Comparison of ENCODE assay signal across 10 mouse cellular contexts in the genomic region with DNA sequence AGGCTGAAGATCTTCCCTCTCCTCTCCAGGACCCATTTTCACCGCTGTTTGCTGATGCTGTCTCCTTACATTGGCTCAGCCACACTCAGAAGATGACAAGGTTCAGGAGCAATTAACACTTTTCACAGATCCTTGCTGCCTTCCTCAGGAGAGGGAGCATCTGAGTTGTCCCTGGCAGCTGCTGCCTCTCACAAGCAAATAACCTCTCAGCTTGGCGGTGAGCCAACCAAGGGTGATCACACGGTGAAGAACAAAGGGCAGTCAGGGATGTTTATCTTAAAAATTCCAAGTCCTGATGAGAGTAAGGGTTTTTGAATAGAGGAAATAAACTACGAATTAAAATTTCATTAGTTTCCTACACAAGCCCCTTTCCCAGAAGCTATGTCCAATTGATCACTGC.
DNase-seq lines count a peak whose midpoint lies in the region; ATAC-seq lines count a peak whose summit lies in the region.
"Had no signal": no experiment of that assay in that cellular context is flagged by ENCODE, and none has a peak within 500 bp of the region (broad histone marks: within the 10 kb centered on the region; RNA-seq: fewer than 3 reads in every experiment).

No protein-coding gene starts in this region.

- H3K9ac ChIP-seq in heart, embryonic 12.5 days: no peak overlapping the region
- no peak overlapping the region for H3K9ac ChIP-seq in kidney, embryonic 14.5 days (ENCODE audit: low read depth, low read length)
- H3K9ac ChIP-seq: embryonic facial prominence, embryonic 13.5 days; liver, embryonic 13.5 days had no signal

- WGBS in heart, embryonic 12.5 days: 33% methylated on average over 4 of the region's 4 CpGs
- 28% methylated on average over 4 of the region's 4 CpGs for WGBS in kidney, embryonic 14.5 days

- 0 out of 2 replicates have a peak, but pooled peaks cover 3% of the 10 kb centered on the region for H3K4me1 ChIP-seq in heart, embryonic 12.5 days (replicated peaks)
- 0 out of 2 replicates have a peak, but pooled peaks cover 4% of the 10 kb centered on the region for H3K4me1 ChIP-seq in kidney, embryonic 14.5 days (ENCODE audit: control insufficient read depth, insufficient read depth, low read length)
- H3K4me1 ChIP-seq: embryonic facial prominence, embryonic 13.5 days; liver, embryonic 13.5 days had no signal

- no peaks in the 10 kb centered on the region for H3K27me3 ChIP-seq in heart, embryonic 12.5 days (replicated peaks)
- H3K27me3 ChIP-seq in kidney, embryonic 14.5 days (ENCODE audit: control insufficient read depth, insufficient read depth, low read length): no peaks in the 10 kb centered on the region
- H3K27me3 ChIP-seq: embryonic facial prominence, embryonic 13.5 days; liver, embryonic 13.5 days had no signal

- no peak overlapping the region for H3K27ac ChIP-seq in heart, embryonic 12.5 days (ENCODE audit: poor library complexity, severe bottlenecking)
- H3K27ac ChIP-seq in kidney, embryonic 14.5 days (ENCODE audit: low read depth, low read length): no peak overlapping the region
- H3K27ac ChIP-seq: embryonic facial prominence, embryonic 13.5 days; liver, embryonic 13.5 days had no signal

- DNase-seq in heart, postnatal 10 days: peak; percentile 10 to 20
- DNase-seq in 3T3-L1 (ENCODE audit: low read depth, low spot score) (peak; percentile 34), R1 (ENCODE audit: low read depth, low spot score) (peak; percentile 26)
- DNase-seq in spleen, postnatal 36 days (ENCODE audit: low spot score in 2 of 2): no peak
- DNase-seq in layer of hippocampus, postnatal 14 days (ENCODE audit: low spot score in 2 of 2): no peak
- DNase-seq in layer of hippocampus, adult 18-20 months (ENCODE audit: low spot score in 2 of 2): no peak
- DNase-seq: liver, embryonic 13.5 days had no signal

- H3K4me2 ChIP-seq in heart, embryonic 12.5 days: no peak overlapping the region
- H3K4me2 ChIP-seq in kidney, embryonic 14.5 days (replicated peaks; ENCODE audit: low read depth, low read length): no peak overlapping the region
- H3K4me2 ChIP-seq: embryonic facial prominence, embryonic 13.5 days; liver, embryonic 13.5 days had no signal

- no peak for ATAC-seq in heart, embryonic 12.5 days (ENCODE audit: insufficient number of reproducible peaks, low FRiP score)
- ATAC-seq in kidney, embryonic 14.5 days (ENCODE audit: low FRiP score, low TSS enrichment): peak; percentile 20; the same call in 1 of the 2 replicates

- H3K4me3 ChIP-seq in heart, embryonic 12.5 days: no peak overlapping the region
- H3K4me3 ChIP-seq in kidney, embryonic 14.5 days (ENCODE audit: low read length): no peak overlapping the region
- H3K4me3 ChIP-seq: embryonic facial prominence, embryonic 13.5 days; liver, embryonic 13.5 days had no signal

- peaks cover 7% of the 10 kb centered on the region; the same call in 1 of the 2 replicates for H3K9me3 ChIP-seq in heart, embryonic 12.5 days (replicated peaks)
- peaks cover 4% of the 10 kb centered on the region; the same call in 1 of the 2 replicates for H3K9me3 ChIP-seq in kidney, embryonic 14.5 days (ENCODE audit: control insufficient read depth, low read length)
- H3K9me3 ChIP-seq: liver, embryonic 13.5 days had no signal

- intact Hi-C loops in heart, postnatal 10 days (cut with DNase I): no loop called here

- no peaks in the 10 kb centered on the region for H3K36me3 ChIP-seq in heart, embryonic 12.5 days
- H3K36me3 ChIP-seq in kidney, embryonic 14.5 days (ENCODE audit: control insufficient read depth, insufficient read depth, low read length): no peaks in the 10 kb centered on the region
- H3K36me3 ChIP-seq: embryonic facial prominence, embryonic 13.5 days; liver, embryonic 13.5 days had no signal

Comparison
In these comparisons a context has a peak if more than half of its experiments do, and no peak if none do; other contexts are left out.
1. DNase-seq: peak in heart, postnatal 10 days (2 of 2), 3T3-L1 (single experiment) and R1 (single experiment); none in spleen, postnatal 36 days (0 of 2), layer of hippocampus, postnatal 14 days (0 of 2) and layer of hippocampus, adult 18-20 months (0 of 2).